Mouse (Mus musculus): ENCODE measurements around the gene Inhbe. TPM values are rescaled to one million over a fixed set of nuclear protein-coding genes. Genes with fewer than 3 reads are reported as not detected.
A peak's percentile ranks its signal among the peaks of the same experiment; 100 is the strongest.

Inhbe gene
- polyA plus RNA-seq, 1 experiment, result not detected

GRCm38 (mm10) chr10:127379654-127380053 is 25.4 kb upstream of the Inhbe start:
- H3K36me3 ChIP-seq (ENCODE audit: control insufficient read depth, insufficient read depth, low read length, poor library complexity, severe bottlenecking), result no peaks in the 10 kb centered on the region
- peak overlapping the region; percentile 95 for H3K4me3 ChIP-seq (ENCODE audit: low read depth, low read length)
- H3K4me1 ChIP-seq (ENCODE audit: control insufficient read depth, insufficient read depth, low read length), result peaks cover 4% of the 10 kb centered on the region
- H3K27me3 ChIP-seq (ENCODE audit: control insufficient read depth, insufficient read depth, low read length, poor library complexity, severe bottlenecking), result no peaks in the 10 kb centered on the region
- H3K9ac ChIP-seq (ENCODE audit: low read depth, poor library complexity, severe bottlenecking), result peak overlapping the region; percentile 94
- peak overlapping the region; percentile 15; the same call in 1 of the 2 replicates for H3K27ac ChIP-seq (ENCODE audit: insufficient read depth, low read length)
- TF ChIP-seq POLR2A (IDR thresholded peaks at IDR 0.05; ENCODE audit: insufficient read depth, low read length) (no peak), CTCF (IDR thresholded peaks at IDR 0.05; ENCODE audit: low read depth, low read length) (no peak), EP300 (IDR thresholded peaks at IDR 0.05; ENCODE audit: insufficient read depth, low read depth, low read length) (no peak)
- no peaks in the 10 kb centered on the region for H3K9me3 ChIP-seq (replicated peaks; ENCODE audit: control insufficient read depth, insufficient read depth, low read length, poor library complexity, severe bottlenecking)

DNA sequence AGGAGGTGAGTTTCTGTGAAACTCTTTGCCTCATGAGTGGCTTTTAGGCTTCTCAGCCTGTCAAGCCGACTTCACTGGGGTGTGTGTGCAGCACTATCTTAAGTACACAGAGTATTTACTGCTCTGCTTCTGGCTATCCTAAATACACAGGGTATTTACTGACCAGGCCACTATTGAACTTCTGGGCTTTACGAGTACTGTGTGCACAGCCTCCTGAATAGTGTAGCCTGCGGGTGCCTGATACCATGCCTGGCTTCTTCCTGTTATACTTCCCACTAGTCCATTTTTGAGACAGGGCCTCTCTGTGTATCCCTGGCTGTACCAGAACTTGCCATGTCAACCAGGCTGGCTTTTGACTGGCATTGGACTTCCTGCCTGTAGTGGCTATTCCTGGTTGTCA is 23.5 kb upstream of the Inhbe start:
- H3K36me3 ChIP-seq (ENCODE audit: control insufficient read depth, insufficient read depth, low read length, poor library complexity, severe bottlenecking), result no peaks in the 10 kb centered on the region
- H3K9ac ChIP-seq (ENCODE audit: low read depth, poor library complexity, severe bottlenecking), result no peak overlapping the region
- TF ChIP-seq CTCF (IDR thresholded peaks at IDR 0.05; ENCODE audit: low read depth, low read length) (no peak), EP300 (IDR thresholded peaks at IDR 0.05; ENCODE audit: insufficient read depth, low read depth, low read length) (no peak), POLR2A (IDR thresholded peaks at IDR 0.05; ENCODE audit: insufficient read depth, low read length) (no peak)
- H3K27ac ChIP-seq (ENCODE audit: insufficient read depth, low read length), result no peak overlapping the region
- H3K9me3 ChIP-seq (replicated peaks; ENCODE audit: control insufficient read depth, insufficient read depth, low read length, poor library complexity, severe bottlenecking), result no peaks in the 10 kb centered on the region
- H3K4me1 ChIP-seq (ENCODE audit: control insufficient read depth, insufficient read depth, low read length), result peaks cover 4% of the 10 kb centered on the region
- H3K27me3 ChIP-seq (ENCODE audit: control insufficient read depth, insufficient read depth, low read length, poor library complexity, severe bottlenecking), result no peaks in the 10 kb centered on the region
- no peak overlapping the region for H3K4me3 ChIP-seq (ENCODE audit: low read depth, low read length)

DNA sequence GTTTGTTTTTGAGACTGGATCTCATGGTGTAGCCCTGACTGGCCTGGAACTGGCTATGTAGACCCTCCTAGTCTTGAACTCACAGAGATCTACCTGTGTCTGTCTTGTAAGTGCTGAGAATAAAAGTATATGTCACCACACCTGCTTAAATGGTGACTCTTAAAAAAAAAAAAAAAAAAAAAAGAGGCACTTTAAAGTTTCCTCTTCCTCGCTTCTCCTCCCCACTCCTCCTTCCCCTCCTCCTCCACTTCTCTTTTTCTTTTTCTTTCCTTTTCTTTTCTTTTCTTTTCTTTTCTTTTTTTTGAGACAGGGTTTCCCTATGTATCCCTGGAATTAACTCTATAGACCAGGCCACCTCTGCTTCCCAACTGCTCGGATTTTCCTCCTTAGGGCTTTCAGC is 16.8 kb upstream of the Inhbe start:
- no peak for TF ChIP-seq EP300 (IDR thresholded peaks at IDR 0.05; ENCODE audit: insufficient read depth, low read depth, low read length)
- no peak for TF ChIP-seq CTCF (IDR thresholded peaks at IDR 0.05; ENCODE audit: low read depth, low read length)
- TF ChIP-seq POLR2A (IDR thresholded peaks at IDR 0.05; ENCODE audit: insufficient read depth, low read length), result no peak
- no peak overlapping the region for H3K4me3 ChIP-seq (ENCODE audit: low read depth, low read length)
- H3K27ac ChIP-seq (ENCODE audit: insufficient read depth, low read length), result no peak overlapping the region
- peaks cover 3% of the 10 kb centered on the region for H3K4me1 ChIP-seq (ENCODE audit: control insufficient read depth, insufficient read depth, low read length)
- no peaks in the 10 kb centered on the region for H3K9me3 ChIP-seq (replicated peaks; ENCODE audit: control insufficient read depth, insufficient read depth, low read length, poor library complexity, severe bottlenecking)
- no peak overlapping the region for H3K9ac ChIP-seq (ENCODE audit: low read depth, poor library complexity, severe bottlenecking)
- no peaks in the 10 kb centered on the region for H3K36me3 ChIP-seq (ENCODE audit: control insufficient read depth, insufficient read depth, low read length, poor library complexity, severe bottlenecking)
- H3K27me3 ChIP-seq (ENCODE audit: control insufficient read depth, insufficient read depth, low read length, poor library complexity, severe bottlenecking), result no peaks in the 10 kb centered on the region

- Histone ChIP-seq H3K36me3 (ENCODE audit: control insufficient read depth, insufficient read depth, low read length, poor library complexity, severe bottlenecking) (no peaks in the 10 kb centered on the region), H3K4me1 (ENCODE audit: control insufficient read depth, insufficient read depth, low read length) (peaks cover 3% of the 10 kb centered on the region), H3K4me3 (ENCODE audit: low read depth, low read length) (peak within 1 kb of the TSS; percentile 34), H3K9me3 (replicated peaks; ENCODE audit: control insufficient read depth, insufficient read depth, low read length, poor library complexity, severe bottlenecking) (no peaks in the 10 kb centered on the region), H3K9ac (ENCODE audit: low read depth, poor library complexity, severe bottlenecking) (0 out of 2 replicates have a peak within 1 kb of the TSS, but pooled peaks have one; percentile 30), H3K27me3 (ENCODE audit: control insufficient read depth, insufficient read depth, low read length, poor library complexity, severe bottlenecking) (no peaks in the 10 kb centered on the region), H3K27ac (ENCODE audit: insufficient read depth, low read length) (no peak within 1 kb of the TSS)
- TF ChIP-seq POLR2A (IDR thresholded peaks at IDR 0.05; ENCODE audit: insufficient read depth, low read length), result no peak
- TF ChIP-seq EP300 (IDR thresholded peaks at IDR 0.05; ENCODE audit: insufficient read depth, low read depth, low read length), result no peak
- no peak for TF ChIP-seq CTCF (IDR thresholded peaks at IDR 0.05; ENCODE audit: low read depth, low read length)
Observed at GRCm38 (mm10) chr10:127369834-127370820, 15.9 kb upstream of the Inhbe start, which contains the start of gene Inhbc. Inhbc (minus strand) TSS chr10:127370431.

GRCm38 (mm10) chr10:127368273-127368672 is 14.1 kb upstream of the Inhbe start:
- Histone ChIP-seq H3K27ac (ENCODE audit: insufficient read depth, low read length) (peak overlapping the region; percentile 97), H3K4me1 (ENCODE audit: control insufficient read depth, insufficient read depth, low read length) (peaks cover 3% of the 10 kb centered on the region), H3K27me3 (ENCODE audit: control insufficient read depth, insufficient read depth, low read length, poor library complexity, severe bottlenecking) (no peaks in the 10 kb centered on the region), H3K36me3 (ENCODE audit: control insufficient read depth, insufficient read depth, low read length, poor library complexity, severe bottlenecking) (no peaks in the 10 kb centered on the region), H3K4me3 (ENCODE audit: low read depth, low read length) (no peak overlapping the region), H3K9ac (ENCODE audit: low read depth, poor library complexity, severe bottlenecking) (peak overlapping the region; percentile 26), H3K9me3 (replicated peaks; ENCODE audit: control insufficient read depth, insufficient read depth, low read length, poor library complexity, severe bottlenecking) (no peaks in the 10 kb centered on the region)
- TF ChIP-seq CTCF (IDR thresholded peaks at IDR 0.05; ENCODE audit: low read depth, low read length) (no peak), POLR2A (IDR thresholded peaks at IDR 0.05; ENCODE audit: insufficient read depth, low read length) (no peak), EP300 (IDR thresholded peaks at IDR 0.05; ENCODE audit: insufficient read depth, low read depth, low read length) (no peak)

GRCm38 (mm10) chr10:127367116-127367515 is 12.9 kb upstream of the Inhbe start:
- Histone ChIP-seq H3K4me3 (ENCODE audit: low read depth, low read length) (no peak overlapping the region), H3K27ac (ENCODE audit: insufficient read depth, low read length) (peak overlapping the region; percentile 100), H3K27me3 (ENCODE audit: control insufficient read depth, insufficient read depth, low read length, poor library complexity, severe bottlenecking) (no peaks in the 10 kb centered on the region), H3K9me3 (replicated peaks; ENCODE audit: control insufficient read depth, insufficient read depth, low read length, poor library complexity, severe bottlenecking) (no peaks in the 10 kb centered on the region), H3K36me3 (ENCODE audit: control insufficient read depth, insufficient read depth, low read length, poor library complexity, severe bottlenecking) (no peaks in the 10 kb centered on the region), H3K9ac (ENCODE audit: low read depth, poor library complexity, severe bottlenecking) (peak overlapping the region; percentile 26; the same call in 1 of the 2 replicates), H3K4me1 (ENCODE audit: control insufficient read depth, insufficient read depth, low read length) (peaks cover 3% of the 10 kb centered on the region)
- TF ChIP-seq CTCF (IDR thresholded peaks at IDR 0.05; ENCODE audit: low read depth, low read length), result no peak
- no peak for TF ChIP-seq EP300 (IDR thresholded peaks at IDR 0.05; ENCODE audit: insufficient read depth, low read depth, low read length)
- no peak for TF ChIP-seq POLR2A (IDR thresholded peaks at IDR 0.05; ENCODE audit: insufficient read depth, low read length)
